Mouse (Mus musculus): ENCODE measurements around the gene Nfasc. TPM values are rescaled to one million over a fixed set of nuclear protein-coding genes. Genes with fewer than 3 reads are reported as not detected.

Gene Nfasc
- total RNA-seq, 2 experiments from 2014 or later = 0.35 to 0.39 TPM

GRCm38 (mm10) chr1:132541171-132541823, 200.3 kb downstream of the Nfasc start:
- DNase-seq = no peak

- no peak for DNase-seq
Observed at GRCm38 (mm10) chr1:132540701-132541100, 200.9 kb downstream of the Nfasc start.

GRCm38 (mm10) chr1:132537736-132538135, 203.9 kb downstream of the Nfasc start:
- DNase-seq = no peak

GRCm38 (mm10) chr1:132536416-132536815, 205.2 kb downstream of the Nfasc start:
- DNase-seq = no peak

- DNase-seq = no peak
Observed at GRCm38 (mm10) chr1:132535541-132535940, 206.1 kb downstream of the Nfasc start.

- no peak for DNase-seq
Observed at GRCm38 (mm10) chr1:132533840-132534239, 207.8 kb downstream of the Nfasc start.

- no peak for DNase-seq
Observed at GRCm38 (mm10) chr1:132532521-132532920, 209.1 kb downstream of the Nfasc start.

GRCm38 (mm10) chr1:132530631-132531191, 210.9 kb downstream of the Nfasc start:
- DNase-seq = no peak

GRCm38 (mm10) chr1:132528647-132529334, 212.8 kb downstream of the Nfasc start:
- no peak for DNase-seq

GRCm38 (mm10) chr1:132528071-132528470, 213.5 kb downstream of the Nfasc start:
- DNase-seq = no peak

- DNase-seq = peak; percentile 40 to 77
Observed at GRCm38 (mm10) chr1:132525832-132526231, 215.8 kb downstream of the Nfasc start.

- DNase-seq = peak in 1 of 2 experiments; percentile 40
Observed at GRCm38 (mm10) chr1:132523920-132524319, 217.7 kb downstream of the Nfasc start.

GRCm38 (mm10) chr1:132523048-132523447, 218.5 kb downstream of the Nfasc start:
- DNase-seq = no peak

GRCm38 (mm10) chr1:132520764-132521163, 220.8 kb downstream of the Nfasc start:
- DNase-seq = peak; percentile 43 to 64

GRCm38 (mm10) chr1:132519734-132520133, 221.9 kb downstream of the Nfasc start:
- DNase-seq = no peak

GRCm38 (mm10) chr1:132518621-132519020, 223.0 kb downstream of the Nfasc start:
- peak in 1 of 2 experiments; percentile 20 for DNase-seq

GRCm38 (mm10) chr1:132516776-132517175, 224.8 kb downstream of the Nfasc start:
- no peak for DNase-seq

- DNase-seq = no peak
Observed at GRCm38 (mm10) chr1:132515339-132515738, 226.3 kb downstream of the Nfasc start.

Other genes starting within 250 kb of the Nfasc start
- 1 to 10 TPM; 1.5 TPM for gene Tmem81, start 235.6 kb downstream of the Nfasc start, total RNA-seq (2021)
- 1 to 10 TPM; 3.1 to 4.0 TPM for gene Cntn2, start 198.5 kb downstream of the Nfasc start, total RNA-seq (2021)
- gene Lrrn2, start 138.5 kb upstream of the Nfasc start, total RNA-seq (2021) = 1 to 10 TPM; 3.8 to 4.2 TPM

Measured in heart, adult 18-20 months (tissue).